Mouse (Mus musculus) hematopoietic stem cell, adult 5-6 weeks (primary cell): ENCODE results near the gene Mtmr6. TPM values are rescaled to one million over a fixed set of nuclear protein-coding genes. Genes with fewer than 3 reads are reported as not detected.

Experiments used
- total RNA-seq: library from RNA; stranded (forward); fragments of 172-1452, 232-1000 nt; gene quantifications from 2 replicates; pipeline ENCODE4 v1.2.3, GENCODE M21; 2017

Mtmr6 gene
- total RNA-seq, 1 experiment from 2014 or later, result 67.3 TPM

Other genes starting within 250 kb of the Mtmr6 start
- 0.84 and 3.4 TPM in 2 replicates for gene Atp8a2, start 68.0 kb upstream of the Mtmr6 start, total RNA-seq
- not detected in 2 replicates for gene Nupl1, start 13.8 kb upstream of the Mtmr6 start, total RNA-seq
- gene Gm49336, start 13.7 kb upstream of the Mtmr6 start, total RNA-seq, result 79.8 and 98.7 TPM in 2 replicates
- 0.20 and 0.50 TPM in 2 replicates for gene Amer2, start 108.0 kb downstream of the Mtmr6 start, total RNA-seq